Mouse (Mus musculus) CH12.LX (cell line): ENCODE measurements at regions not wholly inside any gene's neighbourhood (a gene's known extent, or its start where the extent isn't known, plus 50 kb on each side); places are given as distances from the start of the nearest gene placed in this dataset.

Source experiments
- DNase-seq: peaks from one replicate; pipeline ENCODE4 v3.0.0-alpha.2; 2013; ENCODE audit errors: extremely low read depth
- H3K27ac ChIP-seq: 2 replicates; pipeline ENCODE4 v1.5.1; 2012; ENCODE audit warnings: low read depth, mild to moderate bottlenecking, control low read depth, moderate library complexity; ENCODE audit not compliant: insufficient read depth
- H3K27me3 ChIP-seq: replicated peaks from 2 replicates; pipeline ENCODE3; 2012; ENCODE audit warnings: inconsistent platforms
- H3K36me3 ChIP-seq, 2 experiments: replicated peaks in 1 of 2; 2 replicates each; pipeline versions ENCODE3 to v1.6.1; 2012; ENCODE audit warnings: inconsistent platforms in 1 of 2, low read length in 1 of 2, mild to moderate bottlenecking in 1 of 2, mixed read lengths in 1 of 2, moderate library complexity in 1 of 2; ENCODE audit not compliant: control insufficient read depth in 1 of 2, insufficient read depth in 1 of 2
- H3K4me1 ChIP-seq, 2 experiments: 2 replicates each; pipeline ENCODE4 v1.6.1; 2012; ENCODE audit warnings: inconsistent platforms in 1 of 2, moderate library complexity in 1 of 2; ENCODE audit not compliant: insufficient read depth in 2 of 2, control insufficient read depth in 1 of 2
- H3K4me2 ChIP-seq: 2 replicates; pipeline ENCODE4 v1.6.1; 2012; ENCODE audit warnings: low read depth, mild to moderate bottlenecking, control low read depth; ENCODE audit not compliant: poor library complexity, insufficient read depth, severe bottlenecking
- H3K4me3 ChIP-seq, 3 experiments: fragments of 150-350 bp in 1 of 3; sonication (generic) in 1 of 3; replicated peaks in 1 of 3; 2 replicates each; pipeline versions ENCODE3 to v1.5.1; 2011 to 2012; ENCODE audit warnings: low read depth in 2 of 3, low read length in 2 of 3, mild to moderate bottlenecking in 2 of 3, moderate library complexity in 2 of 3, control low read depth in 1 of 3, improper control_type of control experiment in 1 of 3, inconsistent platforms in 1 of 3, mixed read lengths in 1 of 3; ENCODE audit not compliant: poor library complexity in 1 of 3
- H3K79me2 ChIP-seq: replicated peaks from 2 replicates; pipeline ENCODE4 v1.6.1; 2012; ENCODE audit warnings: mild to moderate bottlenecking, moderate library complexity; ENCODE audit not compliant: control insufficient read depth, poor library complexity, insufficient read depth, severe bottlenecking; ENCODE audit errors: extremely low read depth
- H3K9ac ChIP-seq: 2 replicates; pipeline ENCODE4 v1.6.1; 2012; ENCODE audit warnings: low read depth, mild to moderate bottlenecking, control low read depth, moderate library complexity; ENCODE audit not compliant: insufficient read depth
- H3K9me3 ChIP-seq: replicated peaks from 2 replicates; pipeline ENCODE3; 2012; ENCODE audit warnings: low read length, inconsistent platforms, mixed read lengths
- CHD1 ChIP-seq: IDR thresholded peaks from 2 replicates; pipeline ENCODE4 v1.6.1; 2012; ENCODE audit warnings: low read depth, low read length, improper control_type of control experiment, inconsistent platforms
- CHD2 ChIP-seq: IDR thresholded peaks from 2 replicates; pipeline ENCODE4 v1.6.1; 2011; ENCODE audit warnings: low read length, improper control_type of control experiment
- CTCF ChIP-seq, 2 experiments: IDR thresholded peaks in 1 of 2; conservative IDR thresholded peaks in 1 of 2; 2 replicates each; pipeline ENCODE4 v1.5.1; 2011 to 2012; ENCODE audit warnings: low read depth in 2 of 2, low read length in 2 of 2, improper control_type of control experiment in 1 of 2, inconsistent platforms in 1 of 2, mild to moderate bottlenecking in 1 of 2, moderate library complexity in 1 of 2
- E2F4 ChIP-seq: IDR thresholded peaks from 2 replicates; pipeline ENCODE4 v1.6.1; 2011; ENCODE audit warnings: low read depth, low read length, improper control_type of control experiment; ENCODE audit not compliant: insufficient replicate concordance
- GABPA ChIP-seq: IDR thresholded peaks from 2 replicates; pipeline ENCODE4 v1.6.1; 2012; ENCODE audit warnings: low read depth, low read length, improper control_type of control experiment, inconsistent platforms; ENCODE audit not compliant: insufficient replicate concordance
- IRF4 ChIP-seq: IDR thresholded peaks from 2 replicates; pipeline ENCODE4 v1.6.1; 2014; ENCODE audit warnings: low read depth, mild to moderate bottlenecking, inconsistent platforms, low read length, improper control_type of control experiment
- JUND ChIP-seq: conservative IDR thresholded peaks from 2 replicates; pipeline ENCODE4 v1.6.1; 2011; ENCODE audit warnings: low read depth, low read length, improper control_type of control experiment
- MYC ChIP-seq: IDR thresholded peaks from 2 replicates; pipeline ENCODE4 v1.6.1; 2011; ENCODE audit warnings: low read depth, mild to moderate bottlenecking, improper control_type of control experiment, low read length
- NRF1 ChIP-seq: IDR thresholded peaks from 2 replicates; pipeline ENCODE4 v1.6.1; 2014; ENCODE audit warnings: low read depth, mild to moderate bottlenecking, inconsistent platforms, low read length, improper control_type of control experiment, moderate library complexity
- PAX5 ChIP-seq: IDR thresholded peaks from 2 replicates; pipeline ENCODE4 v1.6.1; 2012; ENCODE audit warnings: low read length, inconsistent platforms, mixed read lengths
- POLR2AphosphoS2 ChIP-seq: IDR thresholded peaks from 2 replicates; pipeline ENCODE4 v1.6.1; 2011; ENCODE audit warnings: low read depth, low read length, improper control_type of control experiment
- SMC3 ChIP-seq: IDR thresholded peaks from 2 replicates; pipeline ENCODE4 v1.6.1; 2011; ENCODE audit warnings: low read depth, low read length, improper control_type of control experiment
- TBP ChIP-seq: conservative IDR thresholded peaks from 2 replicates; pipeline ENCODE4 v1.6.1; 2011; ENCODE audit warnings: low read depth, low read length, improper control_type of control experiment
- TCF12 ChIP-seq: IDR thresholded peaks from 2 replicates; pipeline ENCODE4 v1.6.1; 2014; ENCODE audit warnings: low read depth, mild to moderate bottlenecking, inconsistent platforms, low read length, improper control_type of control experiment
- UBTF ChIP-seq: IDR thresholded peaks from 2 replicates; pipeline ENCODE4 v1.6.1; 2012; ENCODE audit warnings: low read depth, mild to moderate bottlenecking, inconsistent platforms, low read length, improper control_type of control experiment, moderate library complexity
- dilution Hi-C: fragments of 300-500 bp; cut with MboI; formaldehyde crosslinking; loops from 2 replicates; pipeline ENCODE4 v1.14.3; 2020; ENCODE audit warnings: low sequenced_read_pairs; ENCODE audit not compliant: extremely low pct_unique_long_range_greater_than_20kb, extremely low pct_ligation_motif_present
- in situ Hi-C: fragments of 300-500 bp; cut with MboI; formaldehyde crosslinking; loops from 3 replicates; pipeline ENCODE4 v1.14.3; 2019; ENCODE audit warnings: low sequenced_read_pairs, low pct_ligation_motif_present, low pct_unique_long_range_greater_than_20kb, mixed read lengths

DNA sequence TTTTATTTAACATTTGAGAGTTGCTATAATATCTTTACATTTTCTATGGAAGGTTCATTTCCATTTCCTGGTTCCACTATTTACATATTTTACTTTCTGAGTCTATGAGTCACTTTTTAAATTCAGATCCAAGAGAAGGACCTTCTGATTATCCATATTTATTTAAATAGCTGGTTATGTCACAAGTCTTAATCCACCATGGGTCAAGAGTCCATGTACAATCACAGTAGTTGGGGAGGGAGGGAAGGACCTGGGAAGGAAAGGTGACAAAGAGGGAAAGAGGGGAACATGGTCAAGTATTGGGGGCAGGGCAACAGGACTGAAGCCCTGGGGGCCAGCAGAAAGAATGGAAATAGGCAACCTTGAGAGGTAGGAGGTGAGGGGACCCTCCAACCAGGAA is 518.9 kb upstream of the Ccdc54 start:
- in situ Hi-C loops (no loop called here), dilution Hi-C loops (no loop called here)
- peaks cover 0 to 5% of the 10 kb centered on the region in 2 experiments; a peak in 1 of 4 replicates for H3K4me1 ChIP-seq
- no peaks in the 10 kb centered on the region for H3K36me3 ChIP-seq
- no peaks in the 10 kb centered on the region for H3K79me2 ChIP-seq
- no peak for TF ChIP-seq IRF4
- TF ChIP-seq POLR2AphosphoS2, result no peak
- no peak for TF ChIP-seq MYC
- no peak overlapping the region for H3K4me3 ChIP-seq
- no peak for DNase-seq
- no peaks in the 10 kb centered on the region for H3K9me3 ChIP-seq
- H3K27me3 ChIP-seq, result no peaks in the 10 kb centered on the region
- H3K27ac ChIP-seq, result no peak overlapping the region
- no peak overlapping the region for H3K4me2 ChIP-seq
- no peak overlapping the region for H3K9ac ChIP-seq

DNA sequence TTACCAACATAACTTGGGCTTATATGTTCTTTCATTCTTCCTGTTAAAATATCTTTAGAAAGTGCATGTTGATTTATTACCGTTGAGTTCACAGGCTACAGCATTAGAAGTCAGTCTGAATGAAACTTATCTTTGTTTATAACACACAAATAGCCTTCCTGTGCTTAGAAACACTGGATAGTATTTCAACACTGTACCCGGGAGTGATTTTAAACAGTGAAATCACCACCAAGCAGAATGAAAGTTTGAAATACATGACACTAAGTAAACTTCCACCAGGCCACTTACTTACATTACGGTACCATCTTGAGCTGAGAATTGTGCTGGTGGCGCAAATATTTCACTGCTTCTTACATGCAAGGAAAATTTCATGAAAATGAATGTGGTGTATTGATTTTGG is 516.5 kb upstream of the Ccdc54 start:
- DNase-seq, result no peak
- Histone ChIP-seq H3K27ac (no peak overlapping the region), H3K9ac (no peak overlapping the region), H3K4me3 (no peak overlapping the region), H3K9me3 (no peaks in the 10 kb centered on the region), H3K27me3 (no peaks in the 10 kb centered on the region), H3K79me2 (no peaks in the 10 kb centered on the region), H3K4me2 (no peak overlapping the region), H3K36me3 (no peaks in the 10 kb centered on the region), H3K4me1 (no peaks in the 10 kb centered on the region)
- in situ Hi-C loops, result no loop called here
- no peak for TF ChIP-seq NRF1
- no peak for TF ChIP-seq CHD1
- no peak for TF ChIP-seq TBP
- no peak for TF ChIP-seq CHD2
- TF ChIP-seq POLR2AphosphoS2, result no peak
- no peak for TF ChIP-seq JUND
- no peak for TF ChIP-seq MYC
- no peak for TF ChIP-seq PAX5
- TF ChIP-seq SMC3, result no peak
- TF ChIP-seq GABPA, result no peak
- no peak for TF ChIP-seq E2F4
- TF ChIP-seq TCF12, result no peak
- TF ChIP-seq UBTF, result no peak
- dilution Hi-C loops, result no loop called here

DNA sequence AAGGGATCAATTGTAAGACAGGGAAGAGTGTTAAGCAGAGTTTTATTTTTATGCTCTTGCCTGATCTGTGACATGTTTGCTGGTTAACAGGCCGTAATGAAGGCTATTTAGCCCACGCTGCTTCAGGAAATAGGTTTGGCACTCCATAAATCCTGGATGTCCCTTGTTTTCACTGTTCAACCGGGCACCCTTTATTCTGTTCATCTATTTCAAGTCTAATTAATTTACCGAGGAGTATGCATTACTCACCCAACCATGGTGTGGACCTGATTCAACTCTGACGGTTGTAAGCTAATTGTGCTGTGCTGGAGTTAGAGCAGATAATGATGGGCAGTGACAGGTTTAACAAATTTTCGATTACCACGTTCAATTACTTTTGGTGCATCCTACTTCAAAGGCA is 495.6 kb upstream of the Ccdc54 start:
- no peak overlapping the region for H3K27ac ChIP-seq
- no peak for TF ChIP-seq JUND
- TF ChIP-seq CTCF (conservative IDR thresholded peaks at IDR 0.05 in 1 of 2, IDR thresholded peaks at IDR 0.05 in 1 of 2; ENCODE audit: low read depth in 2 of 2, low read length in 2 of 2), result no peak
- TF ChIP-seq TCF12, result no peak
- no peak for TF ChIP-seq POLR2AphosphoS2
- TF ChIP-seq, all 38 proteins: peak for 0
- Histone ChIP-seq H3K36me3 (no peaks in the 10 kb centered on the region), H3K4me3 (no peak overlapping the region), H3K79me2 (no peaks in the 10 kb centered on the region), H3K9ac (no peak overlapping the region), H3K27me3 (no peaks in the 10 kb centered on the region), H3K4me1 (no peaks in the 10 kb centered on the region), H3K9me3 (no peaks in the 10 kb centered on the region), H3K4me2 (no peak overlapping the region)
- in situ Hi-C loops (no loop called here), dilution Hi-C loops (no loop called here)
- no peak for DNase-seq
